Mouse (Mus musculus) hindbrain, embryonic 10.5 days (tissue): ENCODE measurements around the gene Krtap10-10. TPM values are rescaled to one million over a fixed set of nuclear protein-coding genes. Genes with fewer than 3 reads are reported as not detected.
A peak's percentile ranks its signal among the peaks of the same experiment; 100 is the strongest.

Experiments used
- DNase-seq: peaks from one replicate; pipeline ENCODE4 v3.0.0-alpha.2; 2017; ENCODE audit warnings: low spot score
- H3K27ac ChIP-seq: fragments of 300-500 bp; sonication (generic); 2 replicates; pipeline ENCODE4 v1.5.1; 2016; ENCODE audit warnings: mild to moderate bottlenecking, moderate library complexity
- H3K27me3 ChIP-seq: fragments of 300-500 bp; sonication (generic); 2 replicates; pipeline ENCODE4 v1.6.1; 2016; ENCODE audit warnings: mild to moderate bottlenecking; ENCODE audit not compliant: poor library complexity, insufficient read depth, severe bottlenecking
- H3K36me3 ChIP-seq: fragments of 300-500 bp; sonication (generic); 2 replicates; pipeline ENCODE4 v1.6.1; 2016; ENCODE audit warnings: mild to moderate bottlenecking, moderate library complexity
- H3K4me1 ChIP-seq: fragments of 300-500 bp; sonication (generic); replicated peaks from 2 replicates; pipeline ENCODE4 v1.6.1; 2016; ENCODE audit warnings: mild to moderate bottlenecking
- H3K4me3 ChIP-seq: fragments of 300-500 bp; sonication (generic); 2 replicates; pipeline ENCODE4 v1.5.1; 2016; ENCODE audit warnings: mild to moderate bottlenecking, moderate library complexity
- H3K9me3 ChIP-seq: fragments of 300-500 bp; sonication (generic); 2 replicates; pipeline ENCODE4 v1.6.1; 2016; ENCODE audit warnings: mild to moderate bottlenecking, moderate library complexity
- WGBS: fragments of 180-500 bp; shearing (Covaris S2); methylation state at CpG from one replicate; pipeline ENCODE4 v1.1.7; 2016; 5-methylcytosine and 5-hydroxymethylcytosine counted together
- polyA plus RNA-seq: library from polyadenylated mRNA; unstranded; fragments of >200 nt; fragmentation: Nextera tagmentation; extraction: Ambion mirVana; gene quantifications from 2 replicates; pipeline ENCODE4 v1.2.1, GENCODE M21; 2016

Gene Krtap10-10
- polyA plus RNA-seq, 1 experiment from 2014 or later: not detected

DNA sequence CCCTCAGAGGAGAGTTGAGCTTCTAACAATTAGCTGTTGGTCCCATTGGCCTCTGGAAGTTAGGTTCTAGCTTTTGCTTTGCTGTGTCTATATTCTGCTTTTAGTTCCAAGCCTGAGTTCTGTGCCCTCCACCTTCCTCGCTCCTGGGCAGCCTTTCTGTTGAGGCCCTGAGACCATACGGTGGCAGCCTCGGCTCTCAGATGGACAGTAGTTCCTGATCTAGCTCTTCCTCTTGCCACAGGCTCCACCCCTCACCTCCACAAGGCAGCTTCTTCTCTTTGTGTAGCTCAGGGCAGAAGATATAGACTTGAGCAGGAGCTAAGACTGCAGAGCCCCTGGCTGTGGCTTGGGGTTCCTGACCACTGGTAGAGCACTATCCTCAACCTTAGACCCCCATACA lies 44.6 kb downstream of the Krtap10-10 start:
- 75% methylated on average over 3 of the region's 3 CpGs for WGBS
- H3K4me1 ChIP-seq: no peaks in the 10 kb centered on the region
- no peaks in the 10 kb centered on the region for H3K36me3 ChIP-seq
- H3K4me3 ChIP-seq: no peak overlapping the region
- DNase-seq: no peak
- no peaks in the 10 kb centered on the region for H3K9me3 ChIP-seq
- H3K27me3 ChIP-seq: no peaks in the 10 kb centered on the region
- H3K27ac ChIP-seq: no peak overlapping the region

GRCm38 (mm10) chr10:77882553-77882952 lies 46.8 kb downstream of the Krtap10-10 start:
- no peak overlapping the region for H3K27ac ChIP-seq
- H3K4me1 ChIP-seq: no peaks in the 10 kb centered on the region
- no peaks in the 10 kb centered on the region for H3K9me3 ChIP-seq
- H3K27me3 ChIP-seq: no peaks in the 10 kb centered on the region
- no peak for DNase-seq
- WGBS: 88% methylated on average over 5 of the region's 5 CpGs
- no peak overlapping the region for H3K4me3 ChIP-seq
- H3K36me3 ChIP-seq: no peaks in the 10 kb centered on the region

- peaks cover 6% of the 10 kb centered on the region; the same call in 1 of the 2 replicates for H3K9me3 ChIP-seq
- WGBS: 59% methylated on average over 12 of the region's 12 CpGs
- no peaks in the 10 kb centered on the region for H3K4me1 ChIP-seq
- no peaks in the 10 kb centered on the region for H3K36me3 ChIP-seq
- DNase-seq: peak; percentile 20
- no peak overlapping the region for H3K27ac ChIP-seq
- no peak overlapping the region for H3K4me3 ChIP-seq
- no peaks in the 10 kb centered on the region for H3K27me3 ChIP-seq
Measured at GRCm38 (mm10) chr10:77886007-77886747, 50.4 kb downstream of the Krtap10-10 start.

Other genes starting within 250 kb of the Krtap10-10 start
- gene Sumo3, start 229.8 kb upstream of the Krtap10-10 start, polyA plus RNA-seq: 336 and 389 TPM in 2 replicates
- 4.4 TPM in 1 of 2 replicates, not detected in the other for gene Gm49325, start 229.8 kb upstream of the Krtap10-10 start, polyA plus RNA-seq
- gene Ube2g2, start 213.7 kb upstream of the Krtap10-10 start, polyA plus RNA-seq: 100 and 103 TPM in 2 replicates
- gene Tspear, start 149.4 kb upstream of the Krtap10-10 start, polyA plus RNA-seq: 0.93 and 1.0 TPM in 2 replicates
- gene Gm19402, start 145.2 kb upstream of the Krtap10-10 start, polyA plus RNA-seq: not detected in 2 replicates
- not detected in 2 replicates for gene Gm9508, start 138.7 kb upstream of the Krtap10-10 start, polyA plus RNA-seq
- not detected in 2 replicates for gene Gm10272, start 129.3 kb upstream of the Krtap10-10 start, polyA plus RNA-seq
- gene Gm10024, start 124.5 kb upstream of the Krtap10-10 start, polyA plus RNA-seq: not detected in 2 replicates
- gene Gm10142, start 120.1 kb upstream of the Krtap10-10 start, polyA plus RNA-seq: not detected in 2 replicates
- not detected in 2 replicates for gene Krtap12-1, start 115.3 kb upstream of the Krtap10-10 start, polyA plus RNA-seq
- not detected in 2 replicates for gene Gm10100, start 109.5 kb upstream of the Krtap10-10 start, polyA plus RNA-seq
- gene Gm18596, start 93.3 kb upstream of the Krtap10-10 start, polyA plus RNA-seq: not detected in 2 replicates
- gene Gm9736, start 84.6 kb upstream of the Krtap10-10 start, polyA plus RNA-seq: not detected in 2 replicates
- gene Gm3233, start 76.3 kb upstream of the Krtap10-10 start, polyA plus RNA-seq: not detected in 2 replicates
- gene Gm3238, start 64.6 kb upstream of the Krtap10-10 start, polyA plus RNA-seq: not detected in 2 replicates
- gene Gm7138, start 59.0 kb upstream of the Krtap10-10 start, polyA plus RNA-seq: not detected in 2 replicates
- not detected in 2 replicates for gene Gm3250, start 53.4 kb upstream of the Krtap10-10 start, polyA plus RNA-seq
- gene Gm7137, start 47.7 kb upstream of the Krtap10-10 start, polyA plus RNA-seq: not detected in 2 replicates
- not detected in 2 replicates for gene Gm9639, start 40.9 kb upstream of the Krtap10-10 start, polyA plus RNA-seq
- gene Gm19668, start 36.8 kb upstream of the Krtap10-10 start, polyA plus RNA-seq: not detected in 2 replicates
- not detected in 2 replicates for gene Gm9507, start 24.1 kb upstream of the Krtap10-10 start, polyA plus RNA-seq
- gene Gm2696, start 21.3 kb upstream of the Krtap10-10 start, polyA plus RNA-seq: not detected in 2 replicates
- not detected in 2 replicates for gene Krtap10-4, start 8.9 kb upstream of the Krtap10-10 start, polyA plus RNA-seq
- not detected in 2 replicates for gene Gm36176, start 10.9 kb downstream of the Krtap10-10 start, polyA plus RNA-seq
- not detected in 2 replicates for gene Gm10318, start 16.9 kb downstream of the Krtap10-10 start, polyA plus RNA-seq
- gene Gm3285, start 26.0 kb downstream of the Krtap10-10 start, polyA plus RNA-seq: not detected in 2 replicates
- gene Lrrc3, start 66.6 kb downstream of the Krtap10-10 start, polyA plus RNA-seq: 2.6 and 4.1 TPM in 2 replicates
- gene Trpm2, start 134.6 kb downstream of the Krtap10-10 start, polyA plus RNA-seq: 0.88 and 1.2 TPM in 2 replicates
- 40.7 and 42.9 TPM in 2 replicates for gene 1810043G02Rik, start 142.6 kb downstream of the Krtap10-10 start, polyA plus RNA-seq
- 187 and 243 TPM in 2 replicates for gene Pfkl, start 174.1 kb downstream of the Krtap10-10 start, polyA plus RNA-seq
- gene Dnmt3l, start 206.0 kb downstream of the Krtap10-10 start, polyA plus RNA-seq: not detected in 2 replicates
- gene Aire, start 207.7 kb downstream of the Krtap10-10 start, polyA plus RNA-seq: 0.36 TPM in 1 of 2 replicates, not detected in the other
- 2.2 and 2.9 TPM in 2 replicates for gene Icosl, start 233.4 kb downstream of the Krtap10-10 start, polyA plus RNA-seq